Mouse (Mus musculus): ENCODE measurements around the gene Frmd8.
"Not testable (repeated sequence)": the region's sequence is repeated elsewhere in the genome, so short reads cannot be mapped to it uniquely, and the experiment has no call there.

Gene Frmd8

DNA sequence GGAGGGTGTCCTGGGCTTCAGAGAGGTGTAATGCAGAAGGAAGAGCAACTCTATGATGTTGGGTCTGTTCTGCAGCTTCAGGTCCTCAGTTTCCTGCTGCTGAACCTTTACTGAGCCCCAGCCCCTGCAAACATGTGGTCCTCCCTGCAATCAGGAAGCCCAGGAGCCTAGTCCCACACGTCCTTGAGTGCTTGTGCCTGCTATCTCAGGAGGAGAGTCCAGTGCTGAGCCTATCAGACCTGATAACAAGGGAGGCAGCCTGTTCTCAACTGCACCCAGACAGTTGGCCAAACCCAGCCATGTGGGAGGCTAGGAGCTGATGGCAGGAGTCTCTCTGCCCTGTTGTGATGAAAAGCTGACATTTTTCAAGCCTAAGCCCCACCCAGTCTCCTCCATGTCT lies 8.9 kb upstream of the Frmd8 start:
- DNase-seq: no peak

DNA sequence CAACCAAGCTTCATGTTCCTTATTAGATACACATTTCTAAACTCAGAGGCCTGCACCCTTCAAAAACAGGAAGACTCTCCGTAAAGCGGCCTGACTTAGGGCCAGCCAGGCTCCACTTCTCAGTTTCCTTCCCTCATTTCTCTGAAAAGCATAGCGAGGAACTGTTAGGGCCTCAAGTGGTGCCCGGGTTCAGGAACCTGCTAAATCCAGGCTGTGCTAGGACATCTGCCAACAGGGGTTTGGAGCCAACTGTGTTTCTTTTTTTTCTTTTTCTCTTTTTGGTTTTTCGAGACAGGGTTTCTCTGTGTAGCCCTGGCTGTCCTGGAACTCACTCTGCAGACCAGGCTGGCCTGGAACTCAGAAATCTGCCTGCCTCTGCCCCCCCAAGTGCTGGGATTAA lies 7.0 kb upstream of the Frmd8 start:
- not testable (repeated sequence) for DNase-seq

DNA sequence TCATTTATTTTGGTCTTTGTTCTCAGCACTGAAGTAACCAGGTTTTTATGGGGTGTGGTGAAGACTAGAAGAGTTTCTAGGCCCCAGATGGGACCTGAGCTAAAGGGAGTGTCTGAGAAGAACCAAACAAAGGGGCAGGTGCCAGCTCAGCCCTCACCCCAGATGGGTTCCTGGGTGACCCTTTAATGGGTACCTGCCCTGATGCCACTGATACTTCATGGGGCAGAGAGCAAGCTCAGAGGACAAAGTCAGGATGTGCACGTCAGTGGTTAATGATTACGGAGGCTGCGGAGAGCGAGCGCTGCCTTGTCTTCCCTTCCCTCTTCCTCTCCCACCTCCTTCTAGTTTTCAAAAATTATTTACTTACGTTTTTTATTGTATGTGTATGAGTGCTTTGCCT lies 6.1 kb upstream of the Frmd8 start:
- DNase-seq: peak; percentile 79

DNA sequence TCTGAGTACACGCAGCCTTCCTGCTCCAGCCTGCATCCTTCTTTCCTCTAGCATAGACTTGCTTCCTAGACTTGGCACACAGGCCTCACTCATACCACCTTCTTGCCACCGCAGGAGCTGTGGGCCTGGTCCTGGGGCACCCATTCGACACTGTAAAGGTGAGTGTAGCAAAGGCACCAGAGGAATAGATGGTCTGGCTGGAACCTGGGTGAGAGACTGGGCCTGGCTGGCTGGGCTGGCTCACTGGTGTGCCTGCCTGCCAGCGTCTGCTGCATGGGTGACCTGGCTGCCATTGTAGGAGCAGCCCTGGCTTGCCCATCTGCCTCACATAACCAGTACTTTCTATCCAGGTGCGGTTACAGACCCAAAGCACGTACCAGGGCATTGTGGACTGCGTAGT lies 4.7 kb upstream of the Frmd8 start:
- DNase-seq: no peak

DNA sequence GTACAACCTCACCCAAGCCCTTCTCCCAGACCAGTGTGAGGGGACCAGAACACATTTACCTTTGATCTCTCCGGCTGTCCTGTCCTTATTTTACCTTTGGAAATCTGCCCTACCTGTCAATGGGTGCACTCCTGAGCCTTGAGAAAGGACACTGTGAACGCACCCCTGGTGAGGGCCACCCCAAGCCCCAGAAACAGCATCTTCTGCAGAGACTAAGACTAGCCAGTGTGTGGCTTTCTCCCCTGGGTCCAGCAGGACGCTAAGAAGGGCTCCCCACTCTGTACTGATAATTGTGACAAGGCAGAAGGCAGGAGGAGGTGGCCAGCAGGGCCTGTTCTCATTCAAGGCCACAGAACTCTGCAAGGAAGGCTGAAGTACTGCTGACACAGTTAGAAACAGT lies 3.8 kb upstream of the Frmd8 start:
- peak; percentile 62 for DNase-seq

DNA sequence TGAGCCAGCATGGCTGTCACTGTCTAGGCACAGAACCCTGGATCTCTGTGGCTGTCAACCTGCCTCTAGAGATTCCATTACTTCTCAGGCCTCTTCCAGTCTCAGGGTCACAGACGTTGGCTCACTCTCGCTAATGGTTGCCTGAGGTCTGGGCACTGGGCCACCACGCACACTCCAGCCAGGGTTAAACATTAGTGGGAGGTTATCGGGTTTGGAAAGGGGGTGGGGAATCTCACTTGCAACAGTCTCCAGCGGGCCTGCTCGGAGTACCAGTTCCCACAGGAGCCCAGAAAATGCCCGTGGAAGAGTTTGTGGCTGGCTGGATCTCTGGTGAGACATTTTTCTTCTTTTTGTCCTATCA lies 3.3 kb upstream of the Frmd8 start:
- DNase-seq: peak; percentile 96

DNA sequence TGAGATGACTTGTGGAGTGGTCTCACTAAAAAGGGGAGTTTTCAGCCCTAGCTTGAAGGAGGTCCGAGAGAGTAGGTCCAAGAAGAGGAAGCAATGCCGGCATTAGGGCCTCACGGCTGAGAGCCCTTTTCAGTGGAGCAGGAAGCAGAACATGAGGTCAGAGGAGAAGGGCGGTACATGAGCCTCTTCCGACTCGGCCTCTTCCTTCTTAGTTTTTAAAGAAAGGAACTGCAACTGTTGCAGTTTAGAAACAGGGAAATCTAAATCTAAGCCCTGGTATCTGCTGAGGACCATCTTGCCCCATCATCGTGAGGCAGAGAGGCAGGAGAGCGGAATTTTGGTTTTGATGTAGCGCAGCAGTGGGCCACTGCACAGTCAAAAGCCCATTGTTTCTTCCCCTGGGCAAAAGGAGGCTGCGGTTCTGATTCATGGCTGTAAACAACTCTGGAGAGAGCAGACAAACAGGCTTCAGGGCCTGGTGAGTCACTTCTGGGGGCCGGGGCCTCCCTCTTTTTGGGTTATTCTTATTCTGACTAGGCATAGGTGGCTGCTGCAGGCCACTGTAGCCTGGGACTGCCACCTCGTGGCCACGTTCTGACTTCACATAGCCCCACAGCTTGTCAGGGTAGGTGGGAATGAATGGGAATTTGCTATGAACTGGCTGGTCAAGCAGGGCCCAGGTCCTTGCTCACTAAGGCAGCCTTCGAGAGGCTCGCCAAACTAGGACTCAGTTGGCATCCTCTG lies 2.7 kb upstream of the Frmd8 start, which contains the start of gene Slc25a45:
Slc25a45 (plus strand) TSS at position 191 of the 744 bp plus-strand sequence.
- peak; percentile 46 for DNase-seq

DNA sequence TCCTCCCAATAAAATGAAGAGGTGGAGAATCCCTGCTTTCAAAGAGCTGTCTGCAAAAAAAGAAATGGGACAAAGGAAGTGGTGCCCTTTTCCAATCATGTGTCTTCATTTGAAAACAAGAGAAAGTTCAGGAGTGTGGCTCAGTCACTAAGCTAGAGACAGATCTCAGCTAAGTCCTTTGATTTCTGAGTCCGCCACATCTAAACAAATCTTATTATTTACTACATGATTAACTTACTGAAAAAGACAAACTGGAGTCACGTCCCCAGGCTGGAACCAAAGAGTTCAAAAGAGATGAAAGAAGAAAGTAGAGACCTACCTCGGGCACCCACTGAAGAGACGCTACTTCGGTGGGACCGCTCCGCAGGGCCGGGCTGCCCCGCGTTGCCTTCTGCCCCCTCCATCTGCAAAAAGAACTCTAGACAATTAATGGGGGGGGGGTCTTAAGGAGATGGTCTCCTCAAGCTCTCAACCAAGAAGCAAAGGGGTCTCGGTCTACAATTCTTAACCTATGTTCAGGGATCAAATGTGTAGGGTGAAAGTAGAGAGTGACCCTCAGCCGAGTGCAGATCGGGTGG lies 594 bp downstream of the Frmd8 start:
- DNase-seq: no peak

DNA sequence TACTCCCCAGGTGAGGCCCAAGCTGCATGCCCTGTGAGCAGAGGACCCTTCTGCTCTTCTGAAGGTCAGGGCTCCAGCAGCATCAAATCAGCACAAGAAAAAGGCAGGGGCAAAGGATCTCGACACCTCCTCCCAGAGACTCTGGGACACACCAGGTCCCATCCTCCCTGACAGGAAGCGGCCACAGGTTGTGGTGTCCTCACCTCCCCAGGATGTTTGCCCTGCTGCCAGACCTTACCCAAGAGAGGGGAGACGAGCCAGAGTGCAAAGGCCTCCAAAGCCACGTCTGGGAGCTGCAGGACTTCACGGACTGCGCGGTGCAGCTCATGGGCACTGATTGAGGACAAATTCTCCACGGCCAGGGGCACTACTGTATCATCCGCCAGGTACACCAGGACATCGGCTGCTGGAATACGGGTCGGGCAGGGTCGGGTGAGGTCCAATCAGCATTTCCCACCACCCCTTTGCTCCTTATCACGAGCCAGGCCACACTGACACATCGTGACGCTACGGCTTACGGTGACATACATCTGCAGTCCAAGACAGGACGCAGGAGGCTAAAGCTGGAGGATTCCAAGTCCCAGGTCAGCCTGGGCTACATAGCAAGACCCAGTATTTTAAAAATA lies 2.0 kb downstream of the Frmd8 start:
- no peak for DNase-seq

DNA sequence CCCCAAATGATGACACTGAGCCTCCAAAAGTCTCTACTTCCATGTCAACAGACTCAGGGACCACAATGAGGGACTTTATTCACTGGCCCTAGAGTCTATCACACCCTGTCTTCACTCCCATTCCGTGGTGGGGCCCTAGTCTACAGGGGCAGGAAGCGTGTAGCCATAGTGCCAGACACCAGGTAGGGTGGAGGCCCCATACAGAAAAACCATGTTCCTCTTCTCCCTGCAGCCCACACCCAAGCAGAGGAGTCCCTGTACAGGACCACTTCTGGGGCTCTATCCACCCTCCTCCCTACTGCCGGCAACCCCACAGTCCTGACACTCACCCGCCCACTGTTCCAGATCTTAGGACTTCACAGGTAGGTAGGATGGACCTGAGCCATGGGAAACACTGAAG lies 2.5 kb downstream of the Frmd8 start:
- no peak for DNase-seq

DNA sequence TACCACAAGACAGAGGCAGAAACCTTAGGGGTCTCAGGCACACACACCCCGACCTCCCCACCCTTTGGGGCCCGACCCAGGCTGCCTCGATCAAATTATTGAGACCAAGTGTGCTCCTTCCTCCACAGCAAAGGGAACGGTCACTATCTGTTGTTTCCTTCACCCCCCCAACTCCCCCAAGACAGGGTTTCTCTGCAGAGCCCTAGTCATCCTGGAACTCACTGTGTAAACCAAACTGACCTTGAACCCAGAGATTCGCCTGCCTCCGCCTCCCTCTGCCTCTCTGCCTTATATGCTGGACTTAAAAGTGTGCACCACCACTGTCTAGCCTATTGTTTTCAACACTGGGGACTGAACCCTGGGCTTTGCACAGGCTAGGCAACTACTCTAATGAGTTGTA lies 3.4 kb downstream of the Frmd8 start:
- DNase-seq: no peak

DNA sequence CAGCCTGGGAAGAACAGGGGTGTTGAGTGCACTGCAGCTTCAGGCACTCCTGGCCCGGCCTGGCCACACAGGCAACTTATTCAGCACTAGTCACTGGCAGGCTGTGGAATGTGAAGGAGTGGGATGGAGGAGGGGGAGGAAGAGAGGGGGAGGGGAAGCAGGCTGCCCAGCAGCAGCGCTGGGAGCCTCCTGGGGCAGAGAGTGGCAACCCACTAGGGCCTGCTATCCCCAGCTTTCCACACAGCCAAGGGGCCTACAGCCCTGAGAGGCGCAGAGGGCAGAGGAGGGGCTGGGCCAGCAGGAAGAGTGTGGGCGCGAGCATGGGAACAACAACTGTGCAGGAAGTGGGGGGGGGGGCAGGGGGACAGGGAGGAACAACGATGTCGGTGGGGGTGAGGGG lies 3.8 kb downstream of the Frmd8 start:
- DNase-seq: no peak

DNA sequence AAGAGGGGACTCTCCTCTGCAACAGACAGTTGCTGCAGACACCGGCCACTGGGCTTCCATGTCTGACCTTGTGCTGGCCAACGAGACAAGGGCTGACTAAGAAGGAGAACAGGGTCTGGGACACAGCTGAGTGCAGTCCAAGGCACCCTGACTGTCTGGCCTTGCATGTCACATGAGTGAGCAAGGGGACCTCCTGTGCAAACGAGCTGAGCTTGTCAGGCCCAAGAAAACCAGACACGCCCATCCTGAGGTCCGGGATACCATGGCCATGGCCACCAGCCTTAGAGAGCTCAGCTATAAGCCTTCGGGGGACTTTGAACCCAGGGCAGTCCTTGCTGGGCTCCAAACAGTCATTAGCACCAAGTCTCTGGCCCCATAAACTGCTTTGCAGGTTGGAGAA lies 7.0 kb downstream of the Frmd8 start:
- no peak for DNase-seq

DNA sequence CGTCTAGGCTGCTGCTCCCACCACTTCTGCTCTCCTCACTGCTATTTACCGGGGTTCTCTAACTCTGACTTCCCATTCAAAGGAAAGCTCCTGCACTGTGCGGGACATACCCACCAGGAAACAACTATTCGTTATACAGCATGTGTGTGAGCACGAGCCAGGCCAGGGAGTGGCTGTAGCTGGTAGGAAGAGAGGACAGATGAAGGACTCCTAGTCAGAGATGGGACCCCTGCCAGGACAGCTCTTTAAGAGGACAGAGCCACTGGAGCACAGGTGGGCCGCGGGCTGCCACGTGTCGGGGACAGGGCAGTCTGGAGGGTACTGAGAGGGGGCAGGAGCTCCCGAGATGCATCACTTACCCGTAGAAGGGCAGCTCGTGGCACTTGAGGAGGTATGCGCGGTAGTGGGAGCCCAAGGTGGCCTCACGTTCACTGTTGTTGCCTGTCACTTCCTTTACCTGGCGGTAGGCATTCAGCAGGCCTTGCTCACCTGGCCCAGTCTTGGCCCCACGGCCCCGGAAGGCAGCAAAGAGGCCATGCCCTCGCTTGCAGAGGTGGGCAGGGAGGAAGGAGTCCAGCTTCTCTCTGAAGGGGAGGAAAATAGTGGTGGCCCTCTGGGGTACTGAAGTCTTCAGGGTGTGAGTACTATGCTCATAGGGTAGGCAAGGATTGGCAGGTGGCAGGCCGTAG lies 10.2 kb downstream of the Frmd8 start:
- no peak for DNase-seq

DNA sequence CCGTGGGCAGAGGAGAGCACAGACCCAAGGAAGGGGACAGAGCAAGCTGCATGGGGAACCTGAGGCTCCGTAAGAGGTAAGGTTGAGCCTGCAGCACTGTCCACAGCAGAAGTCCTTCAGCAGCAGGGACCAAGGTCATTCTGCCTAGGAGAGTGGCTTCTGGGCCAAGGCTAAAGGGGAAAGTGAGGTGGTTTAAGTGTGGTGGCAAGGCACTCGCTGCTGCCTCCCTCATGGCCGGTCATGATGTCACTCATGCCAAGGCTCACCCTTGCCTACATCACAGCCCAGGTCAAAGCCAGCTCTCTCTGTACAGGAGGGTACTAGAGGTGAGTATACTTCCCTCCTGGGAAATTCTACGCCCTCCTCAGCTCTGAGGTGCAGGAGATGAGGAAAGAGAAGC lies 11.3 kb downstream of the Frmd8 start:
- DNase-seq: no peak

DNA sequence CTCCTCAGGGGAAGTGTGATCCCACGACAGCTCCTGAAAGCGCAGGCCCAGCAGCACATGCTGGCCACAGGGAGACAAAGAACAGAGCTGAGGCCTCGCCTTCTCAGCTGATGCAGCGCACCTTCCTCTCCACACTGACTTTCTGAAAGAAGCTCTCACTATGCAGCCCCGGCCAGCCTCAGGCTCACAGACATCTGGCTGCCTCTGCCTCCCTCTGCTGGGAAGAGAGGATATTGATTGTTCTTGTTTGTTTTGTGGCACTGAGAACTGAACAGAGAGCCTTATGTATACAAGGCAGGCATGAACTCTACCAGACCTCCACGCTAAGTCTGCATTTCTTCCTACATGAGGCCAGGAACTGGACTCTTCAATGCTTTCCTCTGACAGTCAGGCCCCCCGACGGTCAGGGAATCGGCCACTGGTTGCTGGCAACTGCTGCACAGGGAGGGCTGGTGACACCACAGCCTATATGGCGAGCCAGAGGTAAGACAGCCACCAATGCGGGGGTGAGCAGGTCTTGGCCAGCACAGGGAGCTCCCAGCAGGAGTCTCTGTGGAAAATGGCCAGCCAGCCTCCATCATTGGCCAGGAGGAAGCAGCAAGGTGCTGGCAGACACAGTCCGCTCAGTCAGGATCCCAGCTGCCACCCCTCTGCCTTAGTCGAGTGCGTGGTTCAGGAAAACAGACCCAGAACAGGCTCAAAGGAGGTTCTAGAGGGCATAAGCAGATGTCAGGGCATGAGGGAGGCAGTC lies 12.6 kb downstream of the Frmd8 start:
- DNase-seq: no peak

DNA sequence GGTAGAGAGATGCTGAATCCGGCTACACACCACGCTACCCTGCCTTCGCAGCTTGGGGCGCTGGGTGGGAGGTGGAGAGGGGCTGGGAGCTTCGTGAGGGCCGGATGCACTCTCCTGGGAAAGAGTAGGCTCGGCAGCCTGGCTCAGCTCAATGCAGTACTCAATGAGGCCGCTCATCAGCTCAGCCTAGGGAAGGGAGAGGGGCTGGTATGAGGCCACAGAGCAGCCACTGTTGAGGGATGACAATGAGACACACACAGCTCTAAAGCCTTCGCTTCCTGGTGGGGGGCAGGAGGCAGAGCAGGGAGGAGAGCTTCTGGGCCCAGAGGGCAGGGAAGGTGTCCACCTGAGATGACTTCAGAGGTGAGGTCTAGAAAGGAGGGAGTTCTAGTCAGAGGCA lies 18.5 kb downstream of the Frmd8 start:
- DNase-seq: no peak

DNA sequence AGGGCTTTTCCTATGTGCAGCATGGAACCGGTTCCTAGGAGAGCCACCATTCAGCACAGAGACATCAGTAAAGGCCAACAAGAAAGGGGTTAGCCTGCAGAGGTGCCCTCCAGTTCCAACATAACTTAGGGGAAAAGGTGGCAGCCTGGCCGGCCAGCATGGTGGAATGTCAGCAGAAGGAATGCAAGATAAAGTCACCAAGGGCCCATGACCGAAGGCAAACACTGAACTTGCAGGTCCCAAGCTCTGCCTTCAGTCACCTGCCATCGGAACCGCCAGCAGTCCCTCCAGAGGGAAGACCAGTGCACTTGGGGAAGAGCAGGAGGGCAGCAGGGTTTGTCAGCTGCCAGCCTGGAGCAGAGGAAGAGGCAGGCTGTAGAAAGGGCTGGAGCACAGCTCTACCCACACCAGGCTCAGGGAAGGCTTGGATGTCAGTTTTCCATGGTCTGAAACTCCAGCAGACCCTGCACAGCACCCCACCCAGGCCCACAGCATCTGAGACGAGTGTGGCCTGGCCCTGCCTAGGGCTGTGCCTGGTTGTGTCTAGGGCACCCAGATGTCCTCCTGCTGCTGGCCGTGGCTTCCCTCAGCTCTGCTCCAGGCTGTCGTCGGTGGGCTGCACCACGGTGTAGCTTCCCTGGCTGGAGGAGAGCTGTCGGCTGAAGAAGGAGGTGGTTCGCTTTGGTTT lies 22.9 kb downstream of the Frmd8 start:
- no peak for DNase-seq

DNA sequence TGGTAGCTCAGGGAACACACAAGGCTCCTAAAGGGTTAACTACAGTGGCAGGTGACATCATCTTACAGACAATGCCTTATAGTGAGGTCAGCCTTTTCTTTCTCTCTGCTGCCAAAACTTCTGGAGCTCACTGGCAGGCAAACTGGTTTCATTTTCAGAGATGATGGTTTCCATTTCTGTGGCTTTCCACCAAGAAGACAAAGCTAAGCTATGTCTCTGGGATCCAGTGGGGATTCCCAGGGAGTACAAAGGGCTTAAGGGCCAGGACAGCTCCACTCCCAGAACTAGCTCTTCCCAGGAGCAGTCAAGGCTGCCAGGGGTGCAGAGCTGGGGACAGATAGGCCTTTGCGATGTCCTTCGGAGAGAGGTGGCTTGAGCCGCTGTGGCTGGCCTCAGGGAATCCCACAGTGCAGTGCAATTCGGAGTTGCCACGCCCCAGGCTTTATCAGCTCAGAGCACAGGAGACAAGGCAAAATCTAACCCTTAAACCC lies 23.5 kb downstream of the Frmd8 start:
- DNase-seq: peak; percentile 26

DNA sequence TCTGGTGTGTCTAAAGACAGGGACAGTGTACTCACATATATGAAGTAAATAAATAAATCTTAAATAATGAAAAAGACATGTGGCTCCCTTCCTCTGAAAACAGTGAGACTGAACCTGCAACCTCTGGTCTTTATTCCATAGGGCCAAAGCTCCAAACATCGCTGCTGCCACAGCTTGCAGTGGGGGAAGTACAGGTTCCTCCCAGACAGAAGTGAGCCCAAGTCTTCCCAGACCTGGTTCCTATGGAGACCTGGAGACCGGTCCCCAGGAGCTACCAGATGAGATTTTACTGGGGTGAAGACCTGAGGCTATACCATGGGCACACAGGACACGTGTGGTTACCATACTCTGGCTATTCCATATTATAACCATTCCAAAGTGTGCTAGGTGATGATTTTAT lies 24.2 kb downstream of the Frmd8 start:
- DNase-seq: peak; percentile 14

DNA sequence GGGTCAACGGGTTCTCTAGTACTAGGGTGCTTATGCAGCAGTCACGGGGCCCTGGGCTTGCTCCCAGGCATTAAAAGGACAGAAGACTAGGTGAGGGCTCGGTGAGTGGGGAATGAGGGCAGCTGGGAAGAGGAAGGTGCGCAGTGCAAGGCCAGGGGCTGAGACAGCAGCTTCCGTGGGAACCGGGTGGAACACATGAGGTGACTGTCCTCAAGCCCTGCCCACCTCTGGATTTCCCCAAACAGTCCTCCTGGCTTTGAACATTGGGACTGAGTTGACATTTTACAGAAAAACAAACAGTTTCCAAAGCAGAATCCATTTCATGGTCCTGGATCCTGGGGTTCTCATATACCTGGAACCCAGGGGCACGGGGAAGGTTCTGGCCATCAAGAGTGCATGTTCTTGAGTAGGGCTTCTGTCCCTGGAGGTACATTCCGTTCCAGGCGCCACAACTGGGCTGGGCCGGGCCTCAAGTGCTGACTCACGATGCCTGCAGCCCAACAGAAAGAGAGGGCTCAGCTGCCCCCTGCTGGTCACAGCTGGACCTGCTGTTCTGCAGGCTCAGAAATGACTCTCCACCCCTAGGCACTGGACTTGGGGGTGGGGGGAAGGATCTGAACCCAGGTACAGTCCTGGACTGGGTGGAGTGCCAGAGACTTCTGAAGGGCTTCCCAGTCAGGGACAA lies 25.1 kb downstream of the Frmd8 start:
- DNase-seq: peak; percentile 98
